Comparison of ENCODE assay signal across 18 mouse cellular contexts in the genomic region with DNA sequence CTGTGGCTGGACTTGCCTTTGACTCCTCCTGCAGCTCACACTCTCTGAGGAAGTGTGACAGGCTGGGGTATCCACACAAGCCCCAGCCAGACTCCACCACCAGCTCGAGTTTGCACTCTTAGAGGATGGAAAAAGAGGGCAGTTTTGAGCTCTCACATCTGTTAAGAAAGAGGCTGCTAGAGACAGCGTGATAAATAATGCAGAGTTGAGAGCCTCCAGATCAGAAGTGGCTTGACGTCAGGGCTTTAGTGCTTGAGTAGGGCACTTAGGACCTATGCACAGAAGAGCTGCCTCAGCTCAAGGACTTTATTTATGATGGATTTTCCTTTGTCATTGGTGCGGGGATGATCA. TPM values are rescaled to one million over a fixed set of nuclear protein-coding genes. Genes with fewer than 3 reads are reported as not detected.
DNase-seq lines count a peak whose midpoint lies in the region; ATAC-seq and TF ChIP-seq lines count a peak whose summit lies in the region.
"Had no signal": no experiment of that assay in that cellular context is flagged by ENCODE, and none has a peak within 500 bp of the region (broad histone marks: within the 10 kb centered on the region; RNA-seq: fewer than 3 reads in every experiment).

No protein-coding gene starts in this region.

- no peak for DNase-seq in heart, postnatal 14 days
- DNase-seq in lung, adult 2 months, result no peak
- no peak for DNase-seq in stomach, postnatal 0 days (ENCODE audit: low spot score)
- no peak for DNase-seq in left cerebral cortex, postnatal 14 days (ENCODE audit: low spot score in 2 of 2)
- DNase-seq: cerebellum, adult 18-20 months; cerebellum, postnatal 25 days; gastrocnemius, adult 2 months; kidney, postnatal 10 days; layer of hippocampus, postnatal 36 days; thymus, postnatal 36 days had no signal

- H3K4me2 ChIP-seq in heart, embryonic 12.5 days, result no peak overlapping the region
- no peak overlapping the region for H3K4me2 ChIP-seq in lung, embryonic 15.5 days
- H3K4me2 ChIP-seq in stomach, embryonic 14.5 days (replicated peaks; ENCODE audit: low read depth, low read length), result no peak overlapping the region
- H3K4me2 ChIP-seq in stomach, postnatal 0 days (replicated peaks; ENCODE audit: low read depth), result no peak overlapping the region
- H3K4me2 ChIP-seq: hindbrain, embryonic 12.5 days; midbrain, embryonic 15.5 days had no signal

- H3K4me3 ChIP-seq in heart, embryonic 12.5 days, result no peak overlapping the region
- no peak overlapping the region for H3K4me3 ChIP-seq in lung, embryonic 15.5 days
- H3K4me3 ChIP-seq in lung, adult 2 months (replicated peaks; ENCODE audit: extremely low read depth, low read depth, low read length), result no peak overlapping the region
- H3K4me3 ChIP-seq in stomach, embryonic 14.5 days (ENCODE audit: low read depth, low read length), result no peak overlapping the region
- no peak overlapping the region for H3K4me3 ChIP-seq in stomach, postnatal 0 days (ENCODE audit: low read depth, low read length)
- H3K4me3 ChIP-seq: forebrain, embryonic 10.5 days; gastrocnemius, adult 2 months; hindbrain, embryonic 12.5 days; layer of hippocampus, adult 2 months; midbrain, embryonic 15.5 days had no signal

- TF ChIP-seq POLR2A in lung, adult 2 months (IDR thresholded peaks at IDR 0.05; ENCODE audit: borderline replicate concordance, extremely low read depth, low read depth, low read length), result no peak

- H3K9me3 ChIP-seq in heart, embryonic 12.5 days (replicated peaks), result peaks cover 6% of the 10 kb centered on the region
- no peaks in the 10 kb centered on the region for H3K9me3 ChIP-seq in lung, embryonic 15.5 days
- no peaks in the 10 kb centered on the region for H3K9me3 ChIP-seq in stomach, embryonic 14.5 days (ENCODE audit: control insufficient read depth, low read depth, low read length)
- H3K9me3 ChIP-seq in stomach, postnatal 0 days (ENCODE audit: control insufficient read depth, low read length), result no peaks in the 10 kb centered on the region
- H3K9me3 ChIP-seq: midbrain, embryonic 15.5 days had no signal

- no peak overlapping the region for H3K9ac ChIP-seq in heart, embryonic 12.5 days
- H3K9ac ChIP-seq in lung, embryonic 15.5 days, result no peak overlapping the region
- H3K9ac ChIP-seq in stomach, embryonic 14.5 days (replicated peaks; ENCODE audit: low read depth, low read length), result no peak overlapping the region
- no peak overlapping the region for H3K9ac ChIP-seq in stomach, postnatal 0 days (ENCODE audit: low read length)
- H3K9ac ChIP-seq: hindbrain, embryonic 12.5 days; liver, embryonic 14.5 days; midbrain, embryonic 15.5 days had no signal

- TF ChIP-seq CTCF in lung, adult 2 months (IDR thresholded peaks at IDR 0.05; ENCODE audit: insufficient read depth, low read length), result no peak
- no peak for TF ChIP-seq CTCF in stomach, postnatal 0 days (IDR thresholded peaks at IDR 0.05; ENCODE audit: low read depth)

- H3K27ac ChIP-seq in heart, embryonic 12.5 days (ENCODE audit: poor library complexity, severe bottlenecking), result 0 out of 2 replicates have a peak overlapping the region, but pooled peaks have one; percentile 41
- H3K27ac ChIP-seq in lung, embryonic 15.5 days, result no peak overlapping the region
- H3K27ac ChIP-seq in stomach, embryonic 14.5 days (ENCODE audit: low read length), result no peak overlapping the region
- no peak overlapping the region for H3K27ac ChIP-seq in stomach, postnatal 0 days (replicated peaks)
- H3K27ac ChIP-seq: forebrain, embryonic 10.5 days; gastrocnemius, adult 2 months; hindbrain, embryonic 12.5 days; layer of hippocampus, adult 2 months; liver, embryonic 14.5 days; midbrain, embryonic 15.5 days had no signal

- no peak for TF ChIP-seq EP300 in stomach, postnatal 0 days (optimal IDR thresholded peaks at IDR 0.05)

- intact Hi-C loops in heart, postnatal 14 days (cut with DNase I), result no loop called here
- intact Hi-C loops in left cerebral cortex, postnatal 14 days (cut with DNase I), result no loop called here

- H3K27me3 ChIP-seq in heart, embryonic 12.5 days (replicated peaks), result no peaks in the 10 kb centered on the region
- no peaks in the 10 kb centered on the region for H3K27me3 ChIP-seq in lung, embryonic 15.5 days
- H3K27me3 ChIP-seq in stomach, embryonic 14.5 days (ENCODE audit: control insufficient read depth, insufficient read depth, low read length), result no peaks in the 10 kb centered on the region
- H3K27me3 ChIP-seq in stomach, postnatal 0 days (ENCODE audit: control insufficient read depth, insufficient read depth, low read length), result no peaks in the 10 kb centered on the region
- H3K27me3 ChIP-seq: hindbrain, embryonic 12.5 days; midbrain, embryonic 15.5 days had no signal

- H3K36me3 ChIP-seq in heart, embryonic 12.5 days, result no peaks in the 10 kb centered on the region
- no peaks in the 10 kb centered on the region for H3K36me3 ChIP-seq in lung, embryonic 15.5 days
- no peaks in the 10 kb centered on the region for H3K36me3 ChIP-seq in stomach, embryonic 14.5 days (ENCODE audit: control insufficient read depth, insufficient read depth, low read length)
- no peaks in the 10 kb centered on the region for H3K36me3 ChIP-seq in stomach, postnatal 0 days (ENCODE audit: control insufficient read depth, insufficient read depth, low read length)
- H3K36me3 ChIP-seq: forebrain, embryonic 10.5 days; hindbrain, embryonic 12.5 days; midbrain, embryonic 15.5 days had no signal

- H3K4me1 ChIP-seq in heart, embryonic 12.5 days (replicated peaks), result peaks cover 22% of the 10 kb centered on the region
- H3K4me1 ChIP-seq in lung, embryonic 15.5 days, result no peaks in the 10 kb centered on the region
- H3K4me1 ChIP-seq in lung, adult 2 months (ENCODE audit: control insufficient read depth, insufficient read depth, low read length), result no peaks in the 10 kb centered on the region
- no peaks in the 10 kb centered on the region for H3K4me1 ChIP-seq in stomach, embryonic 14.5 days (ENCODE audit: control insufficient read depth, insufficient read depth, low read length)
- no peaks in the 10 kb centered on the region for H3K4me1 ChIP-seq in stomach, postnatal 0 days (replicated peaks; ENCODE audit: control insufficient read depth, insufficient read depth)
- H3K4me1 ChIP-seq: hindbrain, embryonic 12.5 days had no signal

- 0 out of 2 replicates have a peak, but pooled peaks have one; percentile 11 for ATAC-seq in heart, embryonic 12.5 days (ENCODE audit: insufficient number of reproducible peaks, low FRiP score)
- peak; percentile 19; the same call in 1 of the 2 replicates for ATAC-seq in lung, embryonic 15.5 days (ENCODE audit: borderline replicate concordance, extremely low read depth, low FRiP score, low TSS enrichment)
- peak; percentile 12; the same call in 1 of the 2 replicates for ATAC-seq in stomach, embryonic 14.5 days (ENCODE audit: insufficient number of reproducible peaks, insufficient read depth, low FRiP score, low read depth)
- ATAC-seq in stomach, postnatal 0 days (ENCODE audit: low FRiP score, low TSS enrichment), result no peak
- ATAC-seq: midbrain, embryonic 15.5 days had no signal

- 40% methylated on average over 4 of the region's 4 CpGs for WGBS in heart, embryonic 12.5 days
- 26% methylated on average over 4 of the region's 4 CpGs for WGBS in lung, embryonic 15.5 days
- WGBS in lung, adult 2 months, result 40% methylated on average over 4 of the region's 4 CpGs
- WGBS in stomach, embryonic 14.5 days, result 31% methylated on average over 4 of the region's 4 CpGs
- 44% methylated on average over 4 of the region's 4 CpGs for WGBS in stomach, postnatal 0 days

RNA-seq across cellular contexts. Expression of a gene that starts 13.2 kb away (rescaled TPM):
- 307 and 309 TPM in 2 replicates for polyA plus RNA-seq in heart, embryonic 12.5 days (2016; fragmentation: Nextera tagmentation; extraction: Ambion mirVana)
- total RNA-seq in heart, postnatal 14 days (2021), result 100 to 1,000 TPM; 314 to 320 TPM
- polyA plus RNA-seq in lung, embryonic 15.5 days (2015; fragmentation: Nextera tagmentation; extraction: Ambion mirVana), result 18.5 and 20.4 TPM in 2 replicates
- polyA plus RNA-seq in lung, adult 2 months (2012; rRNA removed), result 17.4 and 21.5 TPM in 2 replicates
- polyA plus RNA-seq in stomach, embryonic 14.5 days (2014; fragmentation: Nextera tagmentation; extraction: Ambion mirVana), result 21.0 and 22.3 TPM in 2 replicates
- polyA plus RNA-seq in stomach, postnatal 0 days (2015; fragmentation: Nextera tagmentation; extraction: Ambion mirVana), result 17.1 and 17.9 TPM in 2 replicates
- total RNA-seq in left cerebral cortex, postnatal 14 days (2021), result 1,000 to 10,000 TPM; 1,641 to 1,725 TPM

RNA-seq across cellular contexts. Expression of a gene that starts 30.3 kb away (rescaled TPM):
- 18.2 and 19.0 TPM in 2 replicates for polyA plus RNA-seq in heart, embryonic 12.5 days (2016; fragmentation: Nextera tagmentation; extraction: Ambion mirVana)
- total RNA-seq in heart, postnatal 14 days (2021), result 1 to 10 TPM; 1.2 to 1.6 TPM
- polyA plus RNA-seq in lung, embryonic 15.5 days (2015; fragmentation: Nextera tagmentation; extraction: Ambion mirVana), result 23.6 and 25.3 TPM in 2 replicates
- polyA plus RNA-seq in lung, adult 2 months (2012; rRNA removed), result 0.91 and 1.3 TPM in 2 replicates
- polyA plus RNA-seq in stomach, embryonic 14.5 days (2014; fragmentation: Nextera tagmentation; extraction: Ambion mirVana), result 21.4 and 25.0 TPM in 2 replicates
- polyA plus RNA-seq in stomach, postnatal 0 days (2015; fragmentation: Nextera tagmentation; extraction: Ambion mirVana), result 4.7 and 5.0 TPM in 2 replicates
- total RNA-seq in left cerebral cortex, postnatal 14 days (2021), result 1 to 10 TPM; 1.2 to 1.4 TPM

RNA-seq across cellular contexts. Expression of a gene that starts 52.1 kb away (rescaled TPM):
- polyA plus RNA-seq in heart, embryonic 12.5 days (2016; fragmentation: Nextera tagmentation; extraction: Ambion mirVana), result 18.7 and 20.3 TPM in 2 replicates
- 10 to 100 TPM in 1 of 2 experiments, 1 to 10 TPM in 1; 8.5 to 11.6 TPM for total RNA-seq in heart, postnatal 14 days (2021)
- polyA plus RNA-seq in lung, embryonic 15.5 days (2015; fragmentation: Nextera tagmentation; extraction: Ambion mirVana), result 17.3 and 18.3 TPM in 2 replicates
- 8.9 and 13.8 TPM in 2 replicates for polyA plus RNA-seq in lung, adult 2 months (2012; rRNA removed)
- polyA plus RNA-seq in stomach, embryonic 14.5 days (2014; fragmentation: Nextera tagmentation; extraction: Ambion mirVana), result 17.4 and 18.8 TPM in 2 replicates
- 19.9 and 23.7 TPM in 2 replicates for polyA plus RNA-seq in stomach, postnatal 0 days (2015; fragmentation: Nextera tagmentation; extraction: Ambion mirVana)
- 10 to 100 TPM; 15.8 to 17.4 TPM for total RNA-seq in left cerebral cortex, postnatal 14 days (2021)

Comparison
In these comparisons a context has a peak if more than half of its experiments do, and no peak if none do; other contexts are left out.
1. RNA of a gene that starts 13.2 kb away (polyA plus RNA-seq): 307 to 309 TPM in heart, embryonic 12.5 days; 17.4 to 21.5 TPM in lung, adult 2 months, 21.0 to 22.3 TPM in stomach, embryonic 14.5 days, 18.5 to 20.4 TPM in lung, embryonic 15.5 days and 17.1 to 17.9 TPM in stomach, postnatal 0 days; every median in the first group is over 10 times any median in the second.